Mouse (Mus musculus) heart, postnatal 0 days (tissue): ENCODE data around the gene Mum1l1.

Experiments
- CTCF ChIP-seq: IDR thresholded peaks from 2 replicates; pipeline ENCODE4 v1.5.1; 2016; ENCODE audit warnings: antibody characterized with exemption, control low read depth, low read depth
- EP300 ChIP-seq: IDR thresholded peaks from 2 replicates; pipeline ENCODE4 v1.6.1; 2016; ENCODE audit warnings: antibody characterized with exemption, low read depth

- no peak for TF ChIP-seq EP300
- no peak for TF ChIP-seq CTCF
Measured at GRCm38 (mm10) chrX:139178928-139179327, 30.9 kb upstream of the Mum1l1 start, which contains the start of gene 4933428M09Rik.
